Mouse (Mus musculus): ENCODE results near the gene Srgap3. TPM values are rescaled to one million over a fixed set of nuclear protein-coding genes. Genes with fewer than 3 reads are reported as not detected.

The Srgap3 gene
- total RNA-seq, 2 experiments from 2014 or later: 0.08 to 0.42 TPM

DNA sequence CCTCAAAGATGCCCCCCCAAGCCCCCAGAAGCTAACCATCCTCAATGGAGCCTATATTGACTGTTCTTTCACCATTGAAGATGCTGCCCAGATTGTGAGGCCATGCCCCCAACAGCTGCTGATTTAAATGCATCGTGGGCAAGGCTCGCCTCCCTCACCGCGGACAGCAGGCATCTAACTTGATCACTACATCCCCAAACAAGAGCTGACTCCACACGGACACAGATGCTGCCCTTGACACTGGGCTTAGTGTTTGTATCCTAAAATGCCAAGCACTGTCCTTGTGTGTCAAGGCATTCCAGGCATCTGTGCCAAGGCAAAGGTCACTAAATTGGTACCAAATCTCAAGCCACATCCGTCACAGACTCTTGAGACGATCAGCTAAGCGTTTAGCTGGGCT, 29.3 kb downstream of the Srgap3 start:
- ATAC-seq (replicated peaks; ENCODE audit: low FRiP score, poor library complexity, severe bottlenecking): no peak

DNA sequence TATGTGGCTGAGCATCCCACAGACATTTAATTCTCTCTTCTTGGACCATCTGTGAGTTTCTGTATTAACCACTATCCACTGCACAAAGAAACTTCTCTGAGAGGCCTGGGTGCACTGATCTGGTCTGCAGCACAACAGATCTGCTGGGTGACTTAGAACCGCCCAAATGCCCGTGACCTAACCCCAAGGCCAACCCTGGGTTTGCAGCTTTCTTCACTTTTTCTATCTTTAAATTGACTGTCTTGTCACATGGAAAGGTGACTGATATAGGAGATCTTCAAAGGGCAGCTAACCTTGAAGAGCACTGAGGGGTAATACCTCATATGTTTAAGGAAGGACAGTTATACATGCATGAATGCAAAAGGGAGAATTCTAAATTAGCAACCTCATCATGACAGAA, 30.8 kb downstream of the Srgap3 start:
- ATAC-seq (replicated peaks; ENCODE audit: low FRiP score, poor library complexity, severe bottlenecking): no peak

DNA sequence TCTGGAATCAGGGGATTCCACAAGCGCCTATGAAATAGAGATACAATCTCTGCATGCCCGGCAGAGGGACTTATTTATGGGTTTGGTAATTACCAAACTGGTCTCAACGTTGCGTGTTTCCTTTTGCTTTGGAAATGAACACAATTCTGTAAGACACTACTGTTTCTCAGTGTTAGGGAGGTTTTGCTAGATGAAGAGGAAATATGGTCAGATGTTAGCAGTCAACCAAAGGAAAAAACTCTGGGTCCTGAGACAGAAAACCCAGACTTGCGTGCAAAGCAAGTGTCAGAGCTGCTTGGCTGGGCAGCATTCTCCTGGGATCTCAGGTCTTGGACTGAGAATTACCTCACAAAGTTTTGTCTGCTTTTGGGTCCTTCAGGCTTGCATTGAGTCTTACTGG, 34.5 kb downstream of the Srgap3 start:
- no peak for ATAC-seq (replicated peaks; ENCODE audit: low FRiP score, poor library complexity, severe bottlenecking)

DNA sequence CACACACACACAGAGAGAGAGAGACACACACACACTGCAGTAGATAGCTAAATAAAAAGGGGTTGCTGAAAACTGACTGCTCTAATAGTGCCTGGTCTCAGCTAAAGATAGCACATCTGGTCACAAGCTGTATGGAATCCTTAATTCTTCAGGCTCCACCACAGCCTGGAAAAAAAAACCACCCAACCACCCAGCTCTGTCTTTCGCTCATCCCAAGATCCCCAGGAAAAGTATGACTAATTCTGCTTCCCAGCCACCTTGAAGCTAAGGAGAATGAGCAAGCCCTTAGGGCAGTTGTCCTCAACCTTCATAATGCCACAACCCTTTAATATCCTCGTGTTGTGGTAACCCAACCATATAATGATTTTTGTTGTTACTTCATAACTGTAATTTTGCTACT, 37.4 kb downstream of the Srgap3 start:
- ATAC-seq (replicated peaks; ENCODE audit: low FRiP score, poor library complexity, severe bottlenecking): no peak

DNA sequence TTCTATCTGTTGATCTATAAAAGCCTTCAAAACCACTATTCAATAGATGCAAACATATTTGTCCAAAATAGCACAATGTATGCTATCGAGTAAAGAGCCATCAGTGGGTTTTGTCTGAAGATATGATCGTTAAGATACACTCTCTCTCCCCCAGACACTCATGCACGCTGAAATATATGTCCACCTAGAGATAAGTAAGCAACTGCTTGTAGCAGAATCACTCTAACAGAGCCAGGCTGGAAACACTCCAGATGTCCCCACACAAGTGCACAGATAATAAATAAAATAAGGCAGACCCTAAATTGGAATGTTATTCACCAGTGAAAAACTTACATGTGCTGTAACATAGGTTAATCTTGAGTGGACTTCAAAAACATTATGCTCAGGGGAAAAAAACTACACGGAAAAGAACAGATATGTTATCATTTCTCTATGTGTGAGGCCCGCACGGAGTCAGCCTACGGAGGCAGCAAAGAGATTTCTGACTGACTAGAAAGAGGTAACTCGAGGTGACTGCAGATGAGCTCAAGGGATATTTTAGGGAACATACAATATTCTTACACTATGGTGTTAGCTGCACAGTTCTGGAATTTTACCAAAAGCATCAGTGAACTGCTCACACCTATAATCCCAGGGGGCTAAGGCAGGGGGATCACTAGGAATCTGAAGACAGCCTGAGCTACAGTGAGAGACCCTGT, 39.0 kb downstream of the Srgap3 start:
- ATAC-seq (replicated peaks; ENCODE audit: low FRiP score, poor library complexity, severe bottlenecking): no peak

DNA sequence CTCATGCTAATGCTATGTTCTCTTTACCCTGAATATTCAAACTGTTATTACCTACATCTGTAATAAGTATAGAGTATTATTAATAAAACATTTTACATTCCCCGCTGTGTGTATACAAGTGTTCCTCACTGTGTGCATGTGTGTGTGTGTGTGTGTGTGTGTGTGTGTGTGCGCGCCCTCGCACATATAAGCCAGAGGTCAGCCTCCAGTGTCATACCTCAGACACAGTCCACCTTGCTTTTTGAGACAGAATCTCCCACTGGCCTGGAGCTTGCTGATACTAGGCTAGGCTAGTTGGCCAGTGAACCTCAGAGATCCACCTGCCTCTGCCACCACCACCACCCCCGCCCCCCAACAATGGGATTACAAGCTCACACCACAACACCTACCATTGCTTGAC, 43.3 kb downstream of the Srgap3 start:
- no peak for ATAC-seq (replicated peaks; ENCODE audit: low FRiP score, poor library complexity, severe bottlenecking)

DNA sequence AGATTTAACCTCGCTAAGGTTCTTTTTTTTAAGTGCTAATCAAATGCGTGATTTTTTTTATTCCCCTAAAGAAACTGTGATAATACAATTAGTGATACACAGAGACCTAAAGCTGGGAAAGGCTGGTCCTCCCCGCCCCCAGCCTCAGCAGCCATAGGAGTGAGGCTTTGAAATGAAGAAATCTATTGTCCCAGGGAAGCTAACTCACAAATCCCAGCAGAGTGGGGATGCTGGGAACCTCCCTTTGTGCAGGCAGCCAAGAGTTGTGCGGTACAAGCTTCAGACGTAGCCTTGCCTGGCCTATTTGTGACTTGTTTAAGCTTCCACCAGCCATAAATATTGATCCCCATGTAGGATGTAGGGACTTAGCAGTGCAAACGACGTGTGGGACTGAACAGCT, 43.8 kb downstream of the Srgap3 start:
- no peak for ATAC-seq (replicated peaks; ENCODE audit: low FRiP score, poor library complexity, severe bottlenecking)

DNA sequence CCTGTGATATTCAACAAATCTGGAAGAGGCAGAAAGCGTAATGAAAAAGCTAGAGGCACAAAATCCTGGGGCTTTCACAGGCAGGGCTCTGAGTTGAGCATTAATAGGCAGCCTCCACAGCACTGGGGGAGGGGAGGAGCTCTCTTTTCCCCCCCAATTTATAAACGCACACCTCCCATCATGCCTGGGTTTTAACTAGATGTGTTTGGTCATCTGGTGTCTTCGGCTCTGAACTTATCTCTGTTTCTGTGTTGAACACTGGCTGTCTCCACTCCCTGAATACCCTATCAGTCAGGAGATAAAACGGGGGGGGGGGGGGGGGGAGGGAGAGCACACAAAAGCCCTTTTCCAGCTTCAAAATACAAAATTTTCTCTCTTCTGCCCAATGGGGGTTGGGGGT, 44.3 kb downstream of the Srgap3 start:
- ATAC-seq (replicated peaks; ENCODE audit: low FRiP score, poor library complexity, severe bottlenecking): no peak

DNA sequence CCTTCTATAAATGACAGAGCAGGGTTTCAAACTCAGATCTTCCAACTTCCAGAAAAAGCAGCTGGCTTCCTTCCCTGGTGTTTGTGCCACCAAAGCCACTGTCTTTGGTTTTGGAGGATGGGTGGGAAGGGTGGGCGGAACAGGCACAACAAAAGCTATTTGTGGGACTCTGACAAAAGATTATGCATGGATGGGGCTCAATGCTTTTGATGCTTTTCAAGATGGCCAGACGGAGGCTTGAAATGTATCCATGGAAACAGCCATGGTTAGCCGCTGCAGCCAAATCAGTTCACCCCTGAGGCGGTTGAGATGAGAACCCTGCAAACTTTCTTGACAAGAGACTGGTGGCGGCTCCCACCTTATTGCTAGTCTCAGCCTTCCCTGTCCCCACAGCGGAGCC, 46.8 kb downstream of the Srgap3 start:
- ATAC-seq (replicated peaks; ENCODE audit: low FRiP score, poor library complexity, severe bottlenecking): no peak

DNA sequence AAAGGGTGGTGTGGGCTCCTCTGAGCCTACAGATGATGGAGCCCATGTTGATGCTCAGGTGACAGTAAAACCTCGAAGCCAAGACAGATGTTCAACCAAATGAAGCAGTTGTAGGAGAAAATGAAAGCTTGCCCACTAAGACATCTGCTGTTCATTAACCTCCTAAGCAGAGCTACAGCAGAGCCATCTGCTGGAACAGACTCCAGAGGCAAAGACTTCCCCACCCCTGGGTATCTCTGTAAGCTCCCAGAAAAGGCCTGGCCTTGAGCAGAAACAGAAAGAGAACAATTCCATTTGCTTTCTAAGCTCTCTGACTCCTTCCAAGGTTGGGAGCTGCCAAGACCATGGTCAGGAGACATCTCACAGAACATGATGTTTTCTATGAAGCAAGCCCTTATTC, 47.4 kb downstream of the Srgap3 start:
- no peak for ATAC-seq (replicated peaks; ENCODE audit: low FRiP score, poor library complexity, severe bottlenecking)

DNA sequence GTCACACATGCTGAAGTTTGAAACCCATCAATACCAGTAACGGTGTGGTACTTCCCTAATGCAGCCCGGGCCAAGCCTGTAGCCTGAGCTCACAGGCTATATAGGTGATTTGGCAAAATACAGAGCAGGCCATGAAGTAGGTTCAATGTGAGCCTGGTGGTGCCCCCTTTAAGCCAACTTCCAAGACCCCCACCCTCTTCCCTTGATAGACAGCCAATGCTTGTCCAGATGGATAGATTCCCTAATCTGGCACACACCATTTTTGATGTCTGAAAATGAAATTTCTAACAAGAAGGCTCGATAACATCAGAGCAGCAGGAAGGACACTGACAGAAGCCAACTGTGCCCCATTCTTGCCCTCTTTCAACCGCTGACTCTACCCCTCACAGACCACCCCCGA, 47.8 kb downstream of the Srgap3 start:
- ATAC-seq (replicated peaks; ENCODE audit: low FRiP score, poor library complexity, severe bottlenecking): no peak

DNA sequence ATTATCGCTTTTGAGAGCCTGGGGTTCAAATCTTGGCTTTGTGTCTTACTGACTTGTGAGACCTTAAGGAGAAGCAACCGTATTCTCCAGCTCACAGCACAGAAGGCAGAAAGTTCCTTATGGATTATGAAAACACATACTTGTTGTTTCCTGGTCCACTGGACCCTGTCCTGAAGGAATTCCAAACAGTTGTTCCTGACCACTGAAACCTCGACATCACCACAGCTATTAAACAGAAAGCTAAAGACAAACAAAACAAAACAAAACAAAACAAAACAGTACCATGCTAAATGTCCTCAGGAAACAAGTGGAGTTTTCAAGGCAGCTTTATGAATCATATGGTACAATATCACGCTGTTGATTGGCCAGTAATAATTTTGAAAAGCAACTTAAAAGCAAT, 48.6 kb downstream of the Srgap3 start:
- ATAC-seq (replicated peaks; ENCODE audit: low FRiP score, poor library complexity, severe bottlenecking): no peak

DNA sequence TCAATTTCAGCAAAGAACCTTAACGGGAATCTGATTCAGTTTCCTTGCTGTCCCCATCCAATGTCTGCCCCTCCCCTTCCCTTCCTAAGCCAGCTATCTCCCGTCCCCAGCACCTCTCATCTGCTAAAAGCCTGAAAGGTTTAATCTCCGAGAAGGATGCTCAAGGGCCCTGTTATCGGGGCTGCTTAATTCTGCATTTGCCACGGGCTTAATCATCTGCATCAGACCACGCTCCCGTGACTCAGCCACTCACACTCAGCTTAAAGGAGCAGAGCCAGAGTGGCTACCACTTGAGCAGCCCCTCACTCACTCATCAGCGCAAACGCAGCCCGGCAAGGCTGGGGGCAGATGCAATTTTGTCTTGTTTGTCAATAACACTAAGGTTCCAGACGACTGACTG, 50.7 kb downstream of the Srgap3 start:
- no peak for ATAC-seq (replicated peaks; ENCODE audit: low FRiP score, poor library complexity, severe bottlenecking)

DNA sequence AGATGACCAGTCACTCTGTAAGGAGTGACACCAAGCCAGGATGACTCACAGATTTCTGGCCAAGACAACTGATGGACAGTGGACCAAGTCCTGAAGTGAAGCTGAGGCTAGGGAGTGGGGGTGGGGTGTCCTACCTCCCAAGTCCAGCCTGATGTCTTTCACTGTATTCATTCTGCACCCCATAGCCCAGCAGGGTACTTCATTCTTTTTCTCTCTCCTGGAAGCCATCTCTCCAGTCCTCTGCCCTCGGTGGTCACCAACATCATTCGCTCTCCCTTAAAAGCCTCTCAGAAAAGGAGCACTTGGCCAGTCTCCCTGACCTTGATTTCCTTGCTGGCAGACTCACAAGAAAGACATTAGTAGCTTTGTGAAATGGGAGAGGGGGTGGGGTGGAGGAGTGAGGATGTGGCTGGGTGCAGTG, 56.7 kb downstream of the Srgap3 start:
- no peak for ATAC-seq (replicated peaks; ENCODE audit: low FRiP score, poor library complexity, severe bottlenecking)

DNA sequence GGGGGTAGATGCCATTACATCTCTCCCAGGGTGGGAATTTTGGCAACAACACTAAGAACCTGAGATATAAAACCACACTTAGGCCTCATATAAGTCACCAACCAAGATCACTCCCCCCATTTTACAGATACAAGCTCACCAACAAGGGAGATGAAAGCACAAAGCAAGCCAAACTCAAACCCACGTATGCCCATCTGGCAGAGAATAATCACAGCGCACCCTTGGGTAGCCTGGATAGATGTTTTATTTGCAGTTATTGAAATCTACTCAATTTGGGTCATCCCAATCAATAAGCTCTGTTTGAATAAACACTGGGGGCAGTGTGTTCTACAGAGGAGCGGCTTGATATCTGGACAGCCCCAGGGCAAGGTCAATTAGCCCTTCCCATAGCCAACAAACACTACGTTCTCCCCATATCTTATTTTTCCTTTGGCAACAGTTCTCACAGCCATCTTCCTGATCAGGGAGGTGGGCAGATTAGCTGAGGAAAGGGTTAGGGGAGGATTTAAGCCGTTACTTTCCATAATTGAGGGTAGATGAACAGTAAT, 63.4 kb downstream of the Srgap3 start:
- ATAC-seq (replicated peaks; ENCODE audit: low FRiP score, poor library complexity, severe bottlenecking): no peak

DNA sequence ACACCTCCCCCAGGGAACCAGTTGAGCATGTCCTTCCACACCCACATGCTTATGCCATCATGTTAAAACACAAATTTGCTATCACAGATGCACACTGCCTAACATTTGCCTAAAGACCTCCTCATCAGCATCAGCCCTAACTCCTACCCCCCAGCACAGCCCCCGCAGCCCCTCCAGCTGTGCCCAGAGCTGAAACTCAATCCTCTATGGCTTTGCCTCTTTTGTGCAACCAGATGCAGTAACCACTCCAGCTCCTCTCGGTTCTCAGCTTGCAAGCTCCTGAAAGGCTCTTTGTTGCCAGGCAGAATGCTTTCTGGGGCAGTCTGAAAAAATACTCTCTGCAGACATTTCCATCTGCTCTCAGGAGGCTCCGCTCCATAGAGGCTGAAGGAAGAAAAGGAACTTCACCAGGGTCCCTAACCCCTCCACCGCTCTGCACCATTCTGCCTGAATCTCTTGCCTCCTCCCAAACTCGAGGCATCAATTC, 67.0 kb downstream of the Srgap3 start:
- ATAC-seq (replicated peaks; ENCODE audit: low FRiP score, poor library complexity, severe bottlenecking): no peak

DNA sequence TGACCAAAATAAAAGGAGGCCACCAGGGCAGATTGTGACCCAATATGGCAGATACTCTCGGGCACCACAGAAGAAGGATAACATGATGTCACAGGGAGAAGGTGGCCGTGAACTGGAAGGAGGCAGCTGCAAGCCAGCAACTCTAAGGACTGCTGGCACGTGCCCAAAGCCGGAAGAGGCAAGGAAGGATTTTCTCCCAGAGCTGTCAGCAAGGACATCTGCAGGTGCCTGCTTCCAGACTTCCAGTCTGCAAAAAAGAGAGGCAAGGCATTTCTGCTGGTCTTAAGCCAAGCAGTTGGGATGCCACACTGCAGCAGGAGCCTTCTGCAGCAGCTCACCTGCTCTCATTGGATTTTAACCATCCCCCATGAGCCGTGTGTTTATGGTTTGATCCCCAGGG, 67.9 kb downstream of the Srgap3 start:
- no peak for ATAC-seq (replicated peaks; ENCODE audit: low FRiP score, poor library complexity, severe bottlenecking)

DNA sequence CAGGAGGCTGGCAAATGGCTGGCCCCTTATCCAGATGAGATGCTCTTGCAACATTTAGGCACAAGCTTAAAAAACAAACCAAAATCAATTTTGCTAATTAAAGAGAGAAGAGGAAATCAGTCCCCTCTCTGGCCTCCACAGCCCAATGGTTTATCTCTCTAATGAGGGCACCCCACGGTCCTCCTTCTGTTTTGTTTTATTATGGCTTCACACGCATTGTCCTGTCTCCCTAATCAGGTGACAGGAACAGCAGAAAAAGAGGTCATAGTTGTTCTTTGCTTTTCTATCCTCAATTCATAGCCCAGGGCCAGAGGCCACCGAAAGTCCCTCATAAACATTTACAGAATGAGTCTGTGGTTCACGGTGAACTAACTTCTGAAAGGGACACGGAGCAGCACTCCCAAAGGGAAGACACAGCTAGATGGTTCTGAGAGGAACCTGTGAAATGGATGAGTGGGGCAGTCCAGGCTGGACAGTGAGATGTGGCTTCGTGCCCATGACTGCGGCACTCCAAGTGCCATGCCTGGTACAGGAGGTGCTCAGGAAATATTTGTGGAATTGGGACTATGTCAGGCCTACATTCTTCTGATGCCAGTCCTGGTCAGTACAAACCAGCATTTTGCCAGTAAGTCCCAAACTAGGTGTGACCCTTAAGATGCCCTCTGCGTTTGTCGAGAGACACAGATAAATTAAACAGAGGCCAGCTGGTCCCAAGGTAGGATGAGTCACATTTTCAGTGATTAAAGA, 73.8 kb downstream of the Srgap3 start:
- no peak for ATAC-seq (replicated peaks; ENCODE audit: low FRiP score, poor library complexity, severe bottlenecking)

DNA sequence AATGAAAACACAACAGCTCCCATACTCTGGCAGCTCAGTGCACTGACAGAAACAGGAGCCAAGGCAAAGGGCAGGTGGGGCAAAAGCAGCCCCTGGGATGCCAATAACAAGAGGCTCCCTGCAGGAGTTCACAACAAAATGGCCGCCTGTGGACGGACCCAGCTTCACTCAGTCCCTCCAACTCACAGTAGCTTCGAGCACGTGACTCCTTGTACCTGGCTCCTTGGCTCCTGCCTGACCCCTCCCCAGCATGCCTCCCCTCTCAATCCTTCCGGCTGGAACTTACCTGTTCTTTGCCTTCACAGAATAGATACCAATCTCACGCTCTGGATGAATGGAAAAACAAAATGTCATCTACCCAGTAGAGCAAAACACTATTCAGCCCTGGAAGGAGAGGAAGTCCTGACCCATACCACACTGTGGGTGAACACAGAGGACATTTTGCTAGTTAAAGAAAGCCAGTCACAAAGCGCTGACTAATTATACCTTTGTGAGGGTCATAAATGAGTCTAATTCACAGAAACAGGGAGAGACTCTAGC, 75.8 kb downstream of the Srgap3 start:
- no peak for ATAC-seq (replicated peaks; ENCODE audit: low FRiP score, poor library complexity, severe bottlenecking)

DNA sequence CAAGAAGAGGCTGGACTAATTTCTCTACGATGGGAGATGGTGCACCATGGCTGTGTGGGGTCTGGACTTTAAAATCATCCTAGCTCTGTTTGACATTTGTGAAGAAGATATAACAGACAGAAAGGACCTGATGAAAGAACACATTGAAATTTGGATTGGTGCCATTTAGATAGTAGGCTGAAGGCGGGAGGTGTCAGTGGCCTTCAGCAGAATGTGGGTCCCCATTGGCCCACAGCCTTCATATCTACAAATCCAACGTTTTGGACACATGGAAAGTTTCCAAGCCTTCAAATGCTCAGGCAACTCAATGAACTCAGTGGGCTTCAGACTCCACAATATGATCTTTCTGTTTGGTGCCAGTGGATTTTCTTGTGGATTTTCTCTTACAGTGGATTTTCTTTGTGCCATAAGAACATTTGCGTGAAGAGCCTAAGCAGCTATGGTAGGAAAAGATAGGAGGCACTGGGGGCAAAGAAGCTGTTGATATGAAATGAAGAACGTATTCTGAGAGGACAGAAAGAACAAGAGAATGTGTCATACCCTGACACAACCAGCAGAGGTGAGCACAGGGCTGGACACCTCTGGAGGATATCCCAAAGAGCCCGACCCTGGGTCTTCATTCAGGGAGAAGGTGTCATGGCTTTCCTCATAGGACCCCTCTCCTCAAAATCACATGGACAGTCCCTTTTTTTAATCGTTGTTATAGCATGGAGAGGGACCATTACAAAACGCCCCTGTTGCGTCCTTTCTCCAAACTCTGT, 78.7 kb downstream of the Srgap3 start:
- no peak for ATAC-seq (replicated peaks; ENCODE audit: low FRiP score, poor library complexity, severe bottlenecking)

All from erythroid progenitor cell, adult 5-6 weeks (primary cell).